Mouse (Mus musculus): ENCODE measurements at regions not wholly inside any gene's neighbourhood (a gene's known extent, or its start where the extent isn't known, plus 50 kb on each side); places are given as distances from the start of the nearest gene placed in this dataset.

DNA sequence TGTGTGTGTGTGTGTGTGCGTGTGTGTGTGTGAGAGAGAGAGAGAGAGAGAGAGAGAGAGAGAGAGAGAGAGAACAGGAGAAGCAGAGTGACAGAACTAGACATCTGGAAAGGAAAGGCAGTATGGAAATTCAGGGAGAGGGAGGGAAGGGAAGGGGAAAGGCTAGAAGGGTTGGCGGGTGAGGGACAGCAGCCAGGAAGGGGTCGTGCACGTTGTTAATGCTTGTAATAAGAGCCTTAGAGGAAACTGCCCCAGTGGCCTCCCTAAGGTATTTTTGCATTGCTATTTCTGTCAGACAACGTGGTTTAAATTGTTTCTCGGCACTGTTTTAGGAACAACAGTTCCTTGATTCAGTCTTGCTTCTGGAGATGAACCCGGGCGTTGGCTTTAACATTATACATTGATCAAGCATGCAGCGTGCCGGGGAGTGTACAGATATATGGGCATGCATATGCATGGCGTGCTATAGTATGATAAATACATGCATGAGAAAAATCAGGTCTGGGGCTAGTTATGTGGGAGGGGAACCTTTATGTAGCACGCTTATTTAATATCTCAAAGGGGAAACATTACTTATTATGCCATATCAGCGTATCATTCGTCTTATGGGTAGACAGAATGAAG is 52.6 kb upstream of the Ptgfrn start:
- in situ Hi-C loops (cut with MboI) = no loop called here

GRCm38 (mm10) chr3:101161941-101162531 is 52.0 kb upstream of the Ptgfrn start:
- in situ Hi-C loops (cut with MboI) = no loop called here

- in situ Hi-C loops (cut with MboI) = no loop called here
Measured at GRCm38 (mm10) chr3:101161421-101161940, 51.4 kb upstream of the Ptgfrn start.

Data from mature B cell (primary cell).